Mouse (Mus musculus) mouse trophoblast stem cell (cell line): ENCODE data around the gene Kcmf1.

Experiments used
- in situ Hi-C, 2 experiments: fragments of 300-500 bp; cut with MseI, MboI; formaldehyde crosslinking; loops; 2 replicates in 1 of 2; 3 replicates in 1 of 2; pipeline ENCODE4 v1.15.1; 2025

Gene Kcmf1

GRCm38 (mm10) chr6:72899781-72900681, at the start of gene Kcmf1:
Kcmf1 (minus strand) TSS chr6:72899979.
- in situ Hi-C loops, result no loop called here

DNA sequence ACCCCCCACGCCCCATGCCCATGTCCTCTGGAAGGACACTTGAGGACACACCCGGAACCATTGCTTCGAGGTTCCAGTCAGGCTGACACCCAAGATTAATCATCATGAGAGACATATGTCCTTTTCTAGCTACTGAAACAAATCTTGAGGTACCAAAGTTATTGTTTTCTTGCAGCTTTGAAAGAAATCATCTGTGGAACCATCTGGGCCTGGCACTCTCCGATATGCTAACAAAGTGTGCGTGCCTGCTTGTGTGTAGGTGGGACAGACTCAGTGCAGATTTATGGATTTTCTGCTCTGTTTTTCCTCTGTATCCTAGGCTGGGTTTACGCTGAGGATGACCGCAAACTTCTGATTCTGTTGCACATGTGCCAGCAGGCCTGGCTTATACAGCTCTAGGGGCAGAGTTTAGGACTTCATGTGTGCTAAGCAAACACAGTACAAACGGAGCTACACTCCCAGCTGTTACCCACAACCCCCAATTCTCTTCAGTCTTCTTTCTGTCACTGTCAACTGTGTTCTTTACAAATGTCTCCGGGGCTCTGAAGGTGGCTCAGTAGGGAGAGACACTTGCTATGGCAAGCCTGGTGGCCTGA, 49.5 kb upstream of the Kcmf1 start:
- in situ Hi-C loops, result loop anchor here (5.0 to 10.0 kb wide), 4 partner anchors 68 to 276 kb away; partner anchors contain the start of gene Dnah6 (in 1 of the 2)

DNA sequence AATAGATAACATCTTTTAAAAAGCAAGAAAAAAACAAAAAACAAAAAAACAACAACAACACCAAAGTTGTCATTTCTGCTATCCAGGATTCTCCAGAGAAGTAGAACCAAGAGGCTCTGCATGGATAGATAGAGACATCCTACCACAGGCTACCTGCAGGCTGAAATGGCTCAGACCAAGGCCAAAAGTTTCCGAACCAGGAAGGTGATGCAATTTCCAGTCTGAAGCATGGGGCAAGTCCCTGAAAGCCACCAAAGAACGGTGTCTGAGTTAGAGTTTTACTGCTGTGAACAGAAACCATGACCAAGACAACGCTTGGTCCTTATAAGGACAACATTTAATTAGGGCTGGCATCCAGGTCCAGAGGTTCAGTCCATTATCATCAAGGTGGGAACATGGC, 48.6 kb upstream of the Kcmf1 start:
- in situ Hi-C loops, result loop anchor here (5.0 to 10.0 kb wide), 4 partner anchors 69 to 276 kb away; partner anchors contain the start of gene Dnah6 (in 1 of the 2)

DNA sequence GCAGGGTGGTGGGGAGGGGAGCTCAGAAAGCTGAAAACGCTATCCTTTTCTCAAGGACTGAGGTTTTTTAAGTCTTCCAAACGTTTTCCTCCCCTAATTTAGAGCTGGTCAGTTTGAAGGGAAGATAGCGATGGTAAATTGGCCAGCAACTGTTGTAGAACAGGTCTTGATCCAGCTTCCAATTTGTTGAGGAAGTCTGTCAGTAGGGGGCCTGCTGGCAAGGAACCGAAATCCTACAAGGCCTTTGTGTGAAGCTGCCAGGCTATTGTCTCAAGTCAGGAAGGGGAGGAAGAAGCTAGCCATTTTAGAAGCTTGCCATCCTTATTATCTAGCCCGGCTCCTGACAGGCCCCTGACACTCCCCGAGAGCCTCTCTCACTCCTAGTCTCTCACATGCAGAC, 48.2 kb upstream of the Kcmf1 start:
- in situ Hi-C loops, result loop anchor here (5.0 to 10.0 kb wide), 4 partner anchors 69 to 277 kb away; partner anchors contain the start of gene Dnah6 (in 1 of the 2)

- in situ Hi-C loops, result loop anchor here (5.0 to 10.0 kb wide), 4 partner anchors 72 to 284 kb away; partner anchors contain the start of gene Dnah6 (in 1 of the 2)
Observed at GRCm38 (mm10) chr6:72940493-72940892, 40.7 kb upstream of the Kcmf1 start.

DNA sequence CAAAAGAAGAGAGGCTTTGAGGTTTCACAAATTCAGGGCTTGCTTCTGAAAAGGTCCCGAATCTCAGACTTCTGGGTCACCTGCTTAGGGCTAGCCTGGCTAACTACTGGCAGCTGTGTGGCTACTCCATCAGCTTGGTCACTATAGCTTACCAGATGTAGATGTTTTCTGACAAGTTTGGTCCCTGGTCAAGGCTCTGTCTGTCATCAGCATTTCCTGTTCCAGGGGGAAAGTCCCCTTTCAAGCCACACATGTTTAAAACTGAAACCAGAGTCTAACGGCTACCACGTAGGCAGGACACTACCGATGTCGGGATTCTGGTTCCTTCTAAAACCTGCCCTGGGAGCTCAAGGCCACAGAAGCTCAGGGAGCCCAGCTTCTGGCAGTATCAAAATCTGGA, 38.1 kb upstream of the Kcmf1 start:
- in situ Hi-C loops, result no loop called here

GRCm38 (mm10) chr6:72937430-72937829, 37.7 kb upstream of the Kcmf1 start:
- in situ Hi-C loops, result no loop called here

GRCm38 (mm10) chr6:72932955-72933354, 33.2 kb upstream of the Kcmf1 start:
- in situ Hi-C loops, result no loop called here

DNA sequence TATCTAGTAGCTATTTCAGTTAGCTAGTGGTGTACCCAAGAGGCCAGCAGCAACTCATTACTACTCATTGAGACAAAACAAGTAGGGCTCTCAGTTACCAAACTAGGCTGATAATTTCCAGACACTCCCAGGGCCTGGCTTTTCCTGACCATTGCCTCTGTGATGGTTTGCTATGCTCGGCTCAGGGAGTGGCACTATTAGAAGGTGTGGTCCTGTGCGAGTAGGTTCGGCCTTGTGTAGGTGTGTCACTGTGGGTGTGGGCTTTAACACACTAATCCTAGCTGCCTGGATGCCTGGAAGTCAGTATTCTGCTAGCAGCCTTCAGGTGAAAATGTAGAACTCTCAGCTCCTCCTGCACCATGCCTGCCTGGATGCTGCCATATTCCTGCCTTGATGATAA, 31.8 kb upstream of the Kcmf1 start:
- in situ Hi-C loops, result no loop called here

GRCm38 (mm10) chr6:72929795-72930398, 30.1 kb upstream of the Kcmf1 start:
- in situ Hi-C loops, result no loop called here

GRCm38 (mm10) chr6:72926755-72927482, 27.1 kb upstream of the Kcmf1 start:
- in situ Hi-C loops, result no loop called here

GRCm38 (mm10) chr6:72926031-72926430, 26.3 kb upstream of the Kcmf1 start:
- in situ Hi-C loops, result no loop called here

DNA sequence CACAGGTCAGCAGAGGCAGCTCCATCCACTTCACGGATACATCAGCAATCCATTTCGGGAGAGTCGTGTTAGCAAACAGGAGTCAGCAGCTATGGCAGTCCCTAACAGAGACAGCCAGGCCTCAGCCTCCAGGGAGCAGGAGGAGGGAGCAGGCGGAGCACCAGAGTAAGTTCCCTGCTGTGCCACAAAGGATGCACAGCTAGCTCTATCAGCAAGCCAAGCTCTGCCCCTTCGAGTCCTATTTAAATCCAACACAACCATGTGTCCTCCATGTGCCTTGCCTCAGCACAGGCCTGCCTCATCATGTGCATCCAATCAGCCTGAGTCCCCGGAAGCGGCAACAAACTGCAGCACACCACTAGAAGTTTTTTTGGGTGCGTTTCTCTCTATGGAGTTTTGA, 23.6 kb upstream of the Kcmf1 start:
- in situ Hi-C loops, result no loop called here

DNA sequence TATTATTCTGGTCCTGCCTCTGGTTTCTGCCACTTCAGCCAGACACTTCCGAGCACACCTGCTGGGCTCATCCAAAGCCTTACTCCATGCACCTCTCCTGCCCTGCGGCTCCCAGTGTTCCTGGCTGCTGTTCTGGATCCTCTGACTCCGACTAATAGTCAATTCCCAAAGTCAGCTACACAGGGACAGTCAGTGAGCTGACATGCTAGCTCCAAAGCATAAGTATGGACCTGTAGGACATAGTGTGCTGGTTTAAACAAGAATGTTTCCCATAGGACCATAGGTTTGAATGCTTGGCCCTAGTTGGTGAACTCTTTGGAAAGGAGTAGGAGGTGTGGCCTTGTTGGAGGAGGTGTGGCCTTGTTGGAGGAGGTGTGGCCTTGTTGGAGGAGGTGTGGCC, 21.3 kb upstream of the Kcmf1 start:
- in situ Hi-C loops, result no loop called here

DNA sequence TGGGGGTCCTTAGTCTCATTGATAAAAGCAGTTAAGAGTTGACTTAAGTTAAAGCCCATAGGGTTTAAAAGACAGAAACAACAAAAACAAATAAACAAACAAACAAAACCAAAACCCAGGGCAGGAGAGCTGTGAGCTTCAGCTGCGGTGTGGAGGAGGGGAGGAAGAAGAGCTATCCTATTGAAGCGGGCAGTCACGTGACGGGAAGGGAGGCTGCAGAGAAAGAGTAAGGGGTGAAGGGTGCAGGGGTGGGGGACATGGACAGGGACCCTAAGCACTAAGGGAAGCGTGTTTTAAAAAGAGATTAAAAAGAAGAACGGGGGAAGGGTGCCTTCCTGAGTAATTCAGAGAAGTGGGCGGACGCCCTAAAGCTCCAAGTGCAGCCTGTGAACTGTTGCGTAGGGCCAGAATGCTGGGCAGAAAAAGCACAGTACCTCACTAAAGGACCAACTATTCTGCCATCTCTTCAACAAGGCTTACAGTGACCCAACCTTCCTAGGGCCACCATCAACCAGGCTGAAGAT, 18.8 kb upstream of the Kcmf1 start:
- in situ Hi-C loops, result no loop called here

GRCm38 (mm10) chr6:72916330-72916729, 16.6 kb upstream of the Kcmf1 start:
- in situ Hi-C loops, result no loop called here

GRCm38 (mm10) chr6:72914087-72914749, 14.4 kb upstream of the Kcmf1 start:
- in situ Hi-C loops, result no loop called here

DNA sequence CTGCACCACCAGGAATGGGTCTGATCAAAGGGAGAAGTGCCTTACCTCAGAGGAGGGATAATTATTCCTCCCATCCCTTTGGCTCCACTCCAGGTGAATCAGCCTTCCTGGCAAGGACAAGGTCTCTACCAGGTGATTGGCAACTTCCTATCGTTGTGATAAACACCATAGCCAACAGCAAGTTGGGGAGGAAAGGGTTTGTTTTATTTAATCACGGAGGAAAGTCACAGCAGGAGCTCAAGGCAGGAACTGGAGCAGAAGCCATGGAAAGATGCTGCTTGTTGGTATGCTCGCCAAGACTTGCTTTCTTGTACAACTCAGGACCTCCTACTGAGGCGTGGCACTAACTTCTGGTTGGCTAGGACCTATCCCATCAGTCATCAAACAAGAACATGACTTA, 11.5 kb upstream of the Kcmf1 start:
- in situ Hi-C loops, result no loop called here

DNA sequence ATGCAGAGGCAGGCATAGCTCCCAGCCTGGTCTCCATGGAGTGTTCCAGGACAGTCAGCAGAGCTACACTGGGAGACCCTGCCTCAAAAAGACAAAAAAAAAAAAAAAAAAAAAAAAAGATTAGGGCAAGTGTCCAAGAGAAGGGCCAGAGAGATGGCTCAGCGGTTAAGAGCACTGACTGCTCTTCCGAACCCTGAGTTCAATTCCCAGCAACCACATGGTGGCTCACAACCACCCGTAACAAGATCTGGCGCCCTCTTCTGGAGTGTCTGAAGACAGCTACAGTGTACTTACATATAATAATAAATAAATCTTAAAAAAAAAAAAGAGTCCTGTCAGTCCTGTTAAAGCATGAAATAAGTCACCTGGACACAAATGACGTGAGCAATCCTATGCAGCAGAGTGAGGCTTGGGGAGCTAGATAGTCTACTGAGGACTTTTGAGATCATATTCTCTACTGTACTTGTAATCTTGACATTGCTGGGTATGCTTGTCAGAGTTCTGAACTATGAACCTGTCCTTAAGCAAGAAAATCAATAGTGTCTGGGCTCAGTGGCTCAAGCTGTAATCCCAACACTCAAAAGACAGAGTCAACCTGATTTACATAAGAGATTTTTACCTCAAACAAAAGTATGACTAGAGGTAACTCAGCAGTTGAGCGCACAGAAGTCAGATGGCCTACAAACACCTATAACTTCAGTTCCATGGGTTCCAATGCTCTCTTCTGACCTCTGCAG, 2.6 kb upstream of the Kcmf1 start:
- in situ Hi-C loops, result no loop called here

DNA sequence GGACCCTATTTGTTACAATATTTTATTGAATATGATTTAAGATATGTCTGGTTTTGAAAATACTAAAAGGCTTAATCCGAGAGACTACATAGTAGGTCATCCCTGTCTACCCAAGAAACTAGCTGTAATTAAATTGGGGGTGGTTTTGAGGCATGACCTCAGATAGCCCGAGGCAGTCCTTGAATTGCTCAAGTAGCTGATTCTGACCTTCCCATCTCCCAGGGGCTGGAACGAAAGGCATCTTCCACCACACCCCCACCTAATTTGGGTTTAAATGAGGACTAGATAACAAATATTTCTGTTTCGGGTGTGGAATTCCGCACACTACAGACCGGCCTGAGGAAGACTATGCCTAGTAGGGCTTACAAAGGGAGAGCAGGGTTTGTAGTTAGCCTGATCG, 1.2 kb upstream of the Kcmf1 start:
- in situ Hi-C loops, result no loop called here
